Mouse (Mus musculus) midbrain, embryonic 14.5 days (tissue): ENCODE results near the gene Nfix. TPM values are rescaled to one million over a fixed set of nuclear protein-coding genes. Genes with fewer than 3 reads are reported as not detected.
"Not testable (repeated sequence)": the region's sequence is repeated elsewhere in the genome, so short reads cannot be mapped to it uniquely, and the experiment has no call there.

Experiments used
- ATAC-seq: fragments of 200-750 bp; cut with Nextera tagmentation; 2 replicates; pipeline ENCODE4 v1.8.0; 2017; ENCODE audit warnings: moderate number of reproducible peaks, moderate library complexity; ENCODE audit not compliant: low FRiP score, low TSS enrichment
- DNase-seq: peaks from one replicate; pipeline ENCODE4 v3.0.0-alpha.2; 2015
- H3K27ac ChIP-seq: fragments of 300-500 bp; sonication (generic); replicated peaks from 2 replicates; pipeline ENCODE4 v1.5.1; 2014; ENCODE audit warnings: mild to moderate bottlenecking, low read depth, low read length, moderate library complexity
- H3K27me3 ChIP-seq: fragments of 300-500 bp; sonication (generic); 2 replicates; pipeline ENCODE4 v1.6.1; 2014; ENCODE audit warnings: low read length, control low read depth, mixed read lengths; ENCODE audit not compliant: control insufficient read depth, insufficient read depth
- H3K36me3 ChIP-seq: fragments of 300-500 bp; sonication (generic); 2 replicates; pipeline ENCODE4 v1.6.1; 2014; ENCODE audit warnings: low read length, control low read depth; ENCODE audit not compliant: control insufficient read depth, insufficient read depth
- H3K4me1 ChIP-seq: fragments of 300-500 bp; sonication (generic); 2 replicates; pipeline ENCODE4 v1.6.1; 2014; ENCODE audit warnings: mild to moderate bottlenecking, antibody characterized with exemption, low read length, control low read depth; ENCODE audit not compliant: control insufficient read depth, insufficient read depth
- H3K4me2 ChIP-seq: fragments of 300-500 bp; sonication (generic); 2 replicates; pipeline ENCODE4 v1.6.1; 2014; ENCODE audit warnings: mild to moderate bottlenecking, low read length, moderate library complexity
- H3K4me3 ChIP-seq: fragments of 300-500 bp; sonication (generic); replicated peaks from 2 replicates; pipeline ENCODE4 v1.5.1; 2014; ENCODE audit warnings: low read depth, low read length
- H3K9ac ChIP-seq: fragments of 300-500 bp; sonication (generic); replicated peaks from 2 replicates; pipeline ENCODE4 v1.6.1; 2014; ENCODE audit warnings: mild to moderate bottlenecking, low read length, moderate library complexity
- H3K9me3 ChIP-seq: fragments of 300-500 bp; sonication (generic); 2 replicates; pipeline ENCODE4 v1.6.1; 2016; ENCODE audit warnings: low read length, control low read depth, mixed read lengths; ENCODE audit not compliant: control insufficient read depth
- WGBS: fragments of 180-500 bp; shearing (Covaris S2); extraction: QIAGEN DNeasy Blood & Tissue Kit; methylation state at CpG from one replicate; pipeline ENCODE4 v1.1.7; 2014; 5-methylcytosine and 5-hydroxymethylcytosine counted together
- polyA plus RNA-seq: library from polyadenylated mRNA; unstranded; fragments of >200 nt; fragmentation: Nextera tagmentation; extraction: Ambion mirVana; gene quantifications from 2 replicates; pipeline ENCODE4 v1.2.1, GENCODE M21; 2014

Nfix gene
- polyA plus RNA-seq, 1 experiment from 2014 or later = 45.9 TPM

DNA sequence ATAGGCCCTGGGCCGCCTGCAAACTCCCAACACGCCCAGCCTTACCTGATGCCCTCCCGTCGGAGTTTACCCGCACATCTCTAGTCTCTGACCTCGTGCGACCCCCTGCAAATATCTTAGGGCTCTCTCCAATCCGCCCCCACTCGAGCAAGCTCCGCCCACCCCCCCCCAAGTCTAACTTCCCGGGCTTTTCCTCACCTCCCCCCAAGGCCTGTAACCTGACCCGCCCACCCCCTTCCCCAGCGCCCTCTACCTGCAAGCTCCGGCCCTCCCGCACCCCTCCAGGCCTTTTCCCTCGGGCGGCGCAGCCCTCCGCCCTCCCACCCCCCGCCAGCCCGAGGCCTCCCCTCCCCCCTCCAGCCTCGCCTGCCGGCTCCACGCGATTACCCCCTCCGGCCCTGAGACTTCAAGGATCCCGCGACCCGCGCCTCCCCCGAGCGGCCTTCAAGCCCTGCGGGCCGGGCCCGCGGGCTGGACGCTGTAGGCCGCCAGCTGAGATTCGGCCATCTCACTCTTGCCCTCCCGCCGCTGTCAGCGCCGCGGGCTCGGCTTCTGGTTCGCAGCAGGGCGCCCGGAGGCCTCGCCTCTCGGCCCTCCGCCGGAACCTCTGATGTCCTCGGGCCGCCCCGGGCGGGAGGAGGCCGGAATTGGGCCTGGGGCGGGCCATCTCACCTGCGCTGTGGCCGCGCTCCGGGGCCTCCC is 113.0 kb downstream of the Nfix start:
- peaks cover 36% of the 10 kb centered on the region for H3K4me1 ChIP-seq
- H3K9me3 ChIP-seq = no peaks in the 10 kb centered on the region
- DNase-seq (peak; percentile 63), ATAC-seq (peak; percentile 17)
- peak overlapping the region; percentile 91 for H3K4me2 ChIP-seq
- peak overlapping the region; percentile 89 for H3K27ac ChIP-seq
- H3K36me3 ChIP-seq = peaks cover 8% of the 10 kb centered on the region
- H3K27me3 ChIP-seq = no peaks in the 10 kb centered on the region
- WGBS = under 1% methylated on average over 62 of the region's 62 CpGs
- H3K4me3 ChIP-seq = peak overlapping the region; percentile 100
- H3K9ac ChIP-seq = peak overlapping the region; percentile 98

GRCm38 (mm10) chr8:84686191-84687002 is 113.7 kb downstream of the Nfix start, which contains the start of gene Trmt1:
Trmt1 (plus strand) TSS chr8:84686307.
- H3K9me3 ChIP-seq = no peaks in the 10 kb centered on the region
- peaks cover 5% of the 10 kb centered on the region; the same call in 1 of the 2 replicates for H3K36me3 ChIP-seq
- peaks cover 36% of the 10 kb centered on the region for H3K4me1 ChIP-seq
- ATAC-seq (no peak), DNase-seq (peak; percentile 34)
- peak within 1 kb of the TSS; percentile 100 for H3K4me3 ChIP-seq
- peak within 1 kb of the TSS; percentile 91 for H3K4me2 ChIP-seq
- 9% methylated on average over 20 of the region's 20 CpGs for WGBS
- H3K27me3 ChIP-seq = no peaks in the 10 kb centered on the region
- peak within 1 kb of the TSS; percentile 98 for H3K9ac ChIP-seq
- peak within 1 kb of the TSS; percentile 89 for H3K27ac ChIP-seq

DNA sequence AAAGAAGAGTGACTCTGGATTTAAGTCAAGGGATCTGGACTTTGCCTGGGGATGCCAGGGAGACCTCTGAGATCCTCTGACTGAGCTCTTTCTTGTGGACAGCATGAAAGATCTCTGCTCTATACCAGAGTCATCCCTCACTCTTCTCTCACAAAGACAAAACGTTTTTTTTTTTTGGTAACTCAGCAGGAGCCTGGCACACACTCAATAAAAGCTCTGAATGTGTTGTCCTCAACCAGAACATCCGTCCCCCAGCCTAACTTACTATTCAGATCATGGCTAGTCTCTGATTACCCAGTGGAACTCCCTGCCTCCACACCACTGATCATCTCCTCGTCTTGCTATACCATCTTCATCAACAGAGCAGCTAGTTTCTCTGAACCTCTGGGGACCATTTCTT is 115.6 kb downstream of the Nfix start:
- 31% methylated on average over 3 of the region's 3 CpGs for WGBS
- Histone ChIP-seq H3K9ac (no peak overlapping the region), H3K4me1 (peaks cover 28% of the 10 kb centered on the region), H3K27ac (no peak overlapping the region), H3K9me3 (no peaks in the 10 kb centered on the region), H3K27me3 (no peaks in the 10 kb centered on the region), H3K4me2 (no peak overlapping the region), H3K36me3 (no peaks in the 10 kb centered on the region), H3K4me3 (no peak overlapping the region)
- ATAC-seq (no peak), DNase-seq (no peak)

DNA sequence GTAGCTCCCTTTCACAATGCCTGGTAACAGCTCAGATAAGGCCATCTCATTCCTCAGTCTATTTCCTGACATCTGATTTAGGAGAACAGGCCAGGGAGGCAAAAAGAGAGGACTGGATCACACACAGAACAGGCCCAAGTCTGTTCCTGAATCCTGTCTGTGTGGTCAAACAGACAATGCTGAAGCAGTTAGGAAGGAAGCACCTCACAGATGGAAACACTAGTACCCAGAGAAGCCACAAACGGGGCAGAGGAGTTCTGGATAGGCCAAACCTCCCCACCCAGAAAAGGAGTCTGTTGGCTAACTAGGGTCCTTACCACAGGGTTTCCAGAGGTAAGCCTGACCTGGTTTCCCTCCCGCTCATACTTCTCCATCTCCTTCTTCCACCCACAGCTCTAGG is 117.9 kb downstream of the Nfix start:
- DNase-seq (no peak), ATAC-seq (no peak)
- Histone ChIP-seq H3K27ac (no peak overlapping the region), H3K4me3 (no peak overlapping the region), H3K9ac (no peak overlapping the region), H3K36me3 (no peaks in the 10 kb centered on the region), H3K4me2 (no peak overlapping the region), H3K9me3 (no peaks in the 10 kb centered on the region), H3K27me3 (no peaks in the 10 kb centered on the region), H3K4me1 (peaks cover 20% of the 10 kb centered on the region)
- WGBS = 81% methylated on average over 2 of the region's 2 CpGs

- Histone ChIP-seq H3K27me3 (no peaks in the 10 kb centered on the region), H3K9me3 (no peaks in the 10 kb centered on the region), H3K4me1 (peaks cover 17% of the 10 kb centered on the region), H3K36me3 (peaks cover 4% of the 10 kb centered on the region; the same call in 1 of the 2 replicates), H3K4me2 (no peak overlapping the region), H3K9ac (no peak overlapping the region), H3K27ac (no peak overlapping the region), H3K4me3 (no peak overlapping the region)
- no peak for ATAC-seq
- no peak for DNase-seq
- 88% methylated on average over 2 of the region's 2 CpGs for WGBS
These were observed 118.7 kb downstream of the Nfix start for GRCm38 (mm10) chr8:84681476-84681875.

- Histone ChIP-seq H3K4me2 (no peak overlapping the region), H3K4me3 (no peak overlapping the region), H3K36me3 (peaks cover 43% of the 10 kb centered on the region), H3K27ac (no peak overlapping the region), H3K4me1 (no peaks in the 10 kb centered on the region), H3K9me3 (no peaks in the 10 kb centered on the region), H3K27me3 (no peaks in the 10 kb centered on the region), H3K9ac (no peak overlapping the region)
- no peak for ATAC-seq
- 96% methylated on average over 5 of the region's 5 CpGs for WGBS
- DNase-seq = no peak
These were observed 122.8 kb downstream of the Nfix start for GRCm38 (mm10) chr8:84677305-84677704.

- H3K36me3 ChIP-seq = peaks cover 52% of the 10 kb centered on the region
- H3K4me1 ChIP-seq, H3K27ac ChIP-seq, H3K4me2 ChIP-seq, H3K27me3 ChIP-seq, H3K4me3 ChIP-seq, H3K9me3 ChIP-seq, DNase-seq, ATAC-seq, H3K9ac ChIP-seq: not testable (repeated sequence)
- WGBS = 88% methylated on average over 5 of the region's 5 CpGs
These were observed 129.7 kb downstream of the Nfix start for GRCm38 (mm10) chr8:84670295-84671006.

- no peak overlapping the region for H3K4me3 ChIP-seq
- no peaks in the 10 kb centered on the region for H3K27me3 ChIP-seq
- ATAC-seq (no peak), DNase-seq (no peak)
- H3K27ac ChIP-seq = no peak overlapping the region
- WGBS = 83% methylated on average over 6 of the region's 6 CpGs
- no peak overlapping the region for H3K4me2 ChIP-seq
- H3K4me1 ChIP-seq = peaks cover 4% of the 10 kb centered on the region
- peaks cover 37% of the 10 kb centered on the region for H3K36me3 ChIP-seq
- H3K9ac ChIP-seq = no peak overlapping the region
- H3K9me3 ChIP-seq = no peaks in the 10 kb centered on the region
These were observed 131.2 kb downstream of the Nfix start for GRCm38 (mm10) chr8:84668731-84669485.
